ENCODE assay signal across 26 mouse cellular contexts in genomic region chr8:95624833-95625232, GRCm38 (mm10). TPM values are rescaled to one million over a fixed set of nuclear protein-coding genes. Genes with fewer than 3 reads are reported as not detected.
"Had no signal": no experiment of that assay in that cellular context is flagged by ENCODE, and none has a peak within 500 bp of the region (broad histone marks: within the 10 kb centered on the region; RNA-seq: fewer than 3 reads in every experiment).

No protein-coding gene starts in this region.

- H3K27ac ChIP-seq: midbrain, embryonic 10.5 days; midbrain, embryonic 12.5 days; neural tube, embryonic 13.5 days; neural tube, embryonic 15.5 days had no signal

- H3K9me3 ChIP-seq: midbrain, embryonic 10.5 days; midbrain, embryonic 12.5 days; neural tube, embryonic 13.5 days; neural tube, embryonic 15.5 days had no signal

- H3K4me1 ChIP-seq: midbrain, embryonic 10.5 days; midbrain, embryonic 12.5 days; neural tube, embryonic 13.5 days; neural tube, embryonic 15.5 days had no signal

- H3K4me2 ChIP-seq: lung, embryonic 14.5 days; midbrain, embryonic 12.5 days; neural tube, embryonic 13.5 days; neural tube, embryonic 15.5 days had no signal

- H3K4me3 ChIP-seq: midbrain, embryonic 10.5 days; midbrain, embryonic 12.5 days; myocyte; neural tube, embryonic 13.5 days; neural tube, embryonic 15.5 days had no signal

- H3K36me3 ChIP-seq: midbrain, embryonic 10.5 days; midbrain, embryonic 12.5 days; neural tube, embryonic 13.5 days; neural tube, embryonic 15.5 days had no signal

- ATAC-seq: midbrain, embryonic 16.5 days had no signal

- DNase-seq: lung, adult 18-20 months; lung, embryonic 14.5 days; lung, postnatal 10 days; lung, postnatal 4 days; midbrain, embryonic 14.5 days; retina, postnatal 1 day; right cerebral cortex, adult 18-20 months; right cerebral cortex, postnatal 25 days; right cerebral cortex, postnatal 4 days; spleen, adult 18-20 months; thymus, postnatal 14 days; thymus, postnatal 36 days had no signal

- H3K9ac ChIP-seq: lung, embryonic 14.5 days; midbrain, embryonic 12.5 days; neural tube, embryonic 13.5 days; neural tube, embryonic 15.5 days had no signal

RNA-seq across cellular contexts. Expression of gene Prss54, which starts 48.7 kb away (rescaled TPM):
- total RNA-seq: megakaryocyte, adult 5-6 weeks; megakaryocyte-erythroid progenitor cell, adult 5-6 weeks had no signal
- polyA plus RNA-seq: lung, embryonic 14.5 days; lung, embryonic 16.5 days; midbrain, embryonic 10.5 days; midbrain, embryonic 12.5 days; midbrain, embryonic 14.5 days; midbrain, embryonic 16.5 days; myocyte; neural tube, embryonic 11.5 days; neural tube, embryonic 13.5 days; neural tube, embryonic 15.5 days; small intestine, adult 2 months; stomach, embryonic 14.5 days; stomach, embryonic 16.5 days; thymus, postnatal 0 days had no signal

RNA-seq across cellular contexts. Expression of gene Ndrg4, which starts 51.9 kb away (rescaled TPM):
- total RNA-seq: megakaryocyte, adult 5-6 weeks; megakaryocyte-erythroid progenitor cell, adult 5-6 weeks had no signal
